Mouse (Mus musculus) limb, embryonic 14.5 days (tissue): Measurements from ENCODE around the gene Rps18. TPM values are rescaled to one million over a fixed set of nuclear protein-coding genes. Genes with fewer than 3 reads are reported as not detected.

Experiments used
- ATAC-seq: fragments of 200-750 bp; cut with Nextera tagmentation; 2 replicates; pipeline ENCODE4 v1.8.0; 2017; ENCODE audit warnings: low read depth, moderate number of reproducible peaks, moderate TSS enrichment; ENCODE audit not compliant: low FRiP score
- DNase-seq: peaks from one replicate; pipeline ENCODE4 v3.0.0-alpha.2; 2015; ENCODE audit warnings: low spot score
- H3K27ac ChIP-seq: fragments of 300-500 bp; sonication (generic); replicated peaks from 2 replicates; pipeline ENCODE4 v1.5.1; 2014; ENCODE audit warnings: low read depth, mild to moderate bottlenecking, low read length, moderate library complexity, mixed read lengths
- H3K27me3 ChIP-seq: fragments of 300-500 bp; sonication (generic); 2 replicates; pipeline ENCODE4 v1.6.1; 2014; ENCODE audit warnings: low read length, mixed read lengths; ENCODE audit not compliant: control insufficient read depth, insufficient read depth
- H3K36me3 ChIP-seq: fragments of 300-500 bp; sonication (generic); 2 replicates; pipeline ENCODE4 v1.6.1; 2014; ENCODE audit warnings: mild to moderate bottlenecking, low read length, moderate library complexity, mixed read lengths; ENCODE audit not compliant: control insufficient read depth, insufficient read depth
- H3K4me1 ChIP-seq: fragments of 300-500 bp; sonication (generic); 2 replicates; pipeline ENCODE4 v1.6.1; 2014; ENCODE audit warnings: antibody characterized with exemption, low read length, mixed read lengths; ENCODE audit not compliant: control insufficient read depth, insufficient read depth
- H3K4me2 ChIP-seq: fragments of 300-500 bp; sonication (generic); replicated peaks from 2 replicates; pipeline ENCODE4 v1.6.1; 2014; ENCODE audit warnings: low read depth, mild to moderate bottlenecking, low read length, moderate library complexity; ENCODE audit not compliant: severe bottlenecking
- H3K4me3 ChIP-seq: fragments of 300-500 bp; sonication (generic); replicated peaks from 2 replicates; pipeline ENCODE4 v1.5.1; 2014; ENCODE audit warnings: low read length
- H3K9ac ChIP-seq: fragments of 300-500 bp; sonication (generic); 2 replicates; pipeline ENCODE4 v1.6.1; 2014; ENCODE audit warnings: mild to moderate bottlenecking, low read depth, low read length, moderate library complexity; ENCODE audit not compliant: severe bottlenecking
- H3K9me3 ChIP-seq: fragments of 300-500 bp; sonication (generic); 2 replicates; pipeline ENCODE4 v1.6.1; 2016; ENCODE audit warnings: low read length; ENCODE audit not compliant: control insufficient read depth
- POLR2A ChIP-seq: fragments of 200-500 bp; IDR thresholded peaks from 2 replicates; pipeline ENCODE4 v1.8.0; 2012; ENCODE audit warnings: inconsistent platforms, mild to moderate bottlenecking, moderate library complexity, borderline replicate concordance; ENCODE audit not compliant: insufficient read depth, insufficient read length; ENCODE audit errors: extremely low read depth
- WGBS: fragments of 180-500 bp; shearing (Covaris S2); extraction: QIAGEN DNeasy Blood & Tissue Kit; methylation state at CpG from one replicate; pipeline ENCODE4 v1.1.7; 2014; 5-methylcytosine and 5-hydroxymethylcytosine counted together
- polyA plus RNA-seq, 2 experiments: library from polyadenylated mRNA; depleted of rRNA in 1 of 2; stranded (reverse) in 1 of 2; unstranded in 1 of 2; fragments of >200 nt; fragmentation: Nextera tagmentation in 1 of 2; extraction: Ambion mirVana in 1 of 2; gene quantifications; 2 replicates each; pipeline versions ENCODE4 v1.2.1 to v1.2.3; 2012 to 2014

The Rps18 gene
- polyA plus RNA-seq, 2 experiments: 1,284 to 2,245 TPM

GRCm38 (mm10) chr17:33924577-33925283, 31.1 kb downstream of the Rps18 start:
- Histone ChIP-seq H3K9ac (no peak overlapping the region), H3K36me3 (peaks cover 16% of the 10 kb centered on the region), H3K4me2 (no peak overlapping the region), H3K9me3 (no peaks in the 10 kb centered on the region), H3K4me3 (no peak overlapping the region), H3K27me3 (no peaks in the 10 kb centered on the region), H3K27ac (no peak overlapping the region), H3K4me1 (peaks cover 8% of the 10 kb centered on the region)
- no peak for TF ChIP-seq POLR2A
- no peak for ATAC-seq
- no peak for DNase-seq
- WGBS: 83% methylated on average over 10 of the region's 10 CpGs

GRCm38 (mm10) chr17:33921361-33921760, 34.4 kb downstream of the Rps18 start:
- Histone ChIP-seq H3K9ac (no peak overlapping the region), H3K36me3 (peaks cover 13% of the 10 kb centered on the region), H3K4me1 (peaks cover 10% of the 10 kb centered on the region), H3K27me3 (no peaks in the 10 kb centered on the region), H3K4me2 (no peak overlapping the region), H3K9me3 (no peaks in the 10 kb centered on the region), H3K4me3 (no peak overlapping the region), H3K27ac (no peak overlapping the region)
- TF ChIP-seq POLR2A: no peak
- DNase-seq: no peak
- 89% methylated on average over 7 of the region's 7 CpGs for WGBS
- no peak for ATAC-seq

GRCm38 (mm10) chr17:33920282-33921097, 35.3 kb downstream of the Rps18 start:
- TF ChIP-seq POLR2A: no peak
- Histone ChIP-seq H3K9me3 (no peaks in the 10 kb centered on the region), H3K27ac (peak overlapping the region; percentile 33; the same call in 1 of the 2 replicates), H3K9ac (peak overlapping the region; percentile 66), H3K4me1 (peaks cover 10% of the 10 kb centered on the region), H3K27me3 (no peaks in the 10 kb centered on the region), H3K4me3 (peak overlapping the region; percentile 67), H3K36me3 (peaks cover 8% of the 10 kb centered on the region; the same call in 1 of the 2 replicates), H3K4me2 (peak overlapping the region; percentile 99)
- WGBS: under 1% methylated on average over 36 of the region's 36 CpGs
- ATAC-seq (peak; percentile 30), DNase-seq (peak; percentile 77)

GRCm38 (mm10) chr17:33919351-33920281, 36.2 kb downstream of the Rps18 start:
- DNase-seq (no peak), ATAC-seq (no peak)
- Histone ChIP-seq H3K4me2 (peak overlapping the region; percentile 99), H3K4me1 (peaks cover 18% of the 10 kb centered on the region), H3K9me3 (no peaks in the 10 kb centered on the region), H3K27ac (peak overlapping the region; percentile 33), H3K36me3 (peaks cover 14% of the 10 kb centered on the region; the same call in 1 of the 2 replicates), H3K9ac (peak overlapping the region; percentile 66), H3K27me3 (no peaks in the 10 kb centered on the region), H3K4me3 (peak overlapping the region; percentile 67)
- under 1% methylated on average over 52 of the region's 52 CpGs for WGBS
- TF ChIP-seq POLR2A: no peak
